Mouse (Mus musculus) liver, embryonic 11.5 days (tissue): ENCODE measurements around the gene Olfr1418. TPM values are rescaled to one million over a fixed set of nuclear protein-coding genes. Genes with fewer than 3 reads are reported as not detected.

Experiments
- ATAC-seq: fragments of 200-750 bp; cut with Nextera tagmentation; replicated peaks from 2 replicates; pipeline ENCODE4 v1.8.0; 2017; ENCODE audit warnings: moderate number of reproducible peaks, mild to moderate bottlenecking, moderate TSS enrichment, moderate library complexity; ENCODE audit not compliant: low FRiP score
- DNase-seq: peaks from one replicate; pipeline ENCODE4 v3.0.0-alpha.2; 2017; ENCODE audit warnings: low spot score
- H3K27ac ChIP-seq: fragments of 300-500 bp; sonication (generic); 2 replicates; pipeline ENCODE4 v1.5.1; 2014; ENCODE audit warnings: mild to moderate bottlenecking, low read depth, low read length, control low read depth
- H3K27me3 ChIP-seq: fragments of 300-500 bp; sonication (generic); replicated peaks from 2 replicates; pipeline ENCODE4 v1.6.1; 2014; ENCODE audit warnings: low read length, mixed read lengths; ENCODE audit not compliant: control insufficient read depth, insufficient read depth
- H3K36me3 ChIP-seq: fragments of 300-500 bp; sonication (generic); 2 replicates; pipeline ENCODE4 v1.6.1; 2014; ENCODE audit warnings: mild to moderate bottlenecking, low read length, moderate library complexity, mixed read lengths; ENCODE audit not compliant: control insufficient read depth, insufficient read depth
- H3K4me1 ChIP-seq: fragments of 300-500 bp; sonication (generic); replicated peaks from 2 replicates; pipeline ENCODE4 v1.6.1; 2014; ENCODE audit warnings: low read length, mixed read lengths; ENCODE audit not compliant: control insufficient read depth, insufficient read depth
- H3K4me2 ChIP-seq: fragments of 300-500 bp; sonication (generic); 2 replicates; pipeline ENCODE4 v1.6.1; 2014; ENCODE audit warnings: mild to moderate bottlenecking, control low read depth, moderate library complexity
- H3K4me3 ChIP-seq: fragments of 300-500 bp; sonication (generic); 2 replicates; pipeline ENCODE4 v1.5.1; 2014; ENCODE audit warnings: low read depth, low read length, control low read depth
- H3K9ac ChIP-seq: fragments of 300-500 bp; sonication (generic); 2 replicates; pipeline ENCODE4 v1.6.1; 2014; ENCODE audit warnings: low read depth, low read length, control low read depth
- H3K9me3 ChIP-seq: fragments of 300-500 bp; sonication (generic); 2 replicates; pipeline ENCODE4 v1.6.1; 2016; ENCODE audit warnings: low read length, inconsistent platforms, mixed read lengths; ENCODE audit not compliant: control insufficient read depth
- WGBS: fragments of 180-500 bp; shearing (Covaris S2); extraction: QIAGEN DNeasy Blood & Tissue Kit; methylation state at CpG from one replicate; pipeline ENCODE4 v1.1.7; 2014; 5-methylcytosine and 5-hydroxymethylcytosine counted together
- polyA plus RNA-seq: library from polyadenylated mRNA; unstranded; fragments of >200 nt; fragmentation: Nextera tagmentation; extraction: Ambion mirVana; gene quantifications from 2 replicates; pipeline ENCODE4 v1.2.1, GENCODE M21; 2014

Olfr1418 gene
- polyA plus RNA-seq, 1 experiment from 2014 or later, result not detected

GRCm38 (mm10) chr19:11807251-11807650, 53.6 kb downstream of the Olfr1418 start:
- H3K4me1 ChIP-seq, result 0 out of 2 replicates have a peak, but pooled peaks cover 6% of the 10 kb centered on the region
- H3K27me3 ChIP-seq, result no peaks in the 10 kb centered on the region
- H3K36me3 ChIP-seq, result no peaks in the 10 kb centered on the region
- WGBS, result 29% methylated on average over 2 of the region's 2 CpGs
- DNase-seq (no peak), ATAC-seq (no peak)
- H3K9ac ChIP-seq, result no peak overlapping the region
- H3K9me3 ChIP-seq, result no peaks in the 10 kb centered on the region
- no peak overlapping the region for H3K4me2 ChIP-seq
- H3K27ac ChIP-seq, result no peak overlapping the region
- no peak overlapping the region for H3K4me3 ChIP-seq

GRCm38 (mm10) chr19:11804423-11804822, 56.4 kb downstream of the Olfr1418 start:
- 37% methylated on average over 1 of the region's 1 CpGs for whole genome bisulfite sequencing
- no peak for DNase-seq
- Histone ChIP-seq H3K27ac (no peak overlapping the region), H3K4me2 (no peak overlapping the region), H3K9ac (no peak overlapping the region), H3K36me3 (no peaks in the 10 kb centered on the region), H3K4me1 (0 out of 2 replicates have a peak, but pooled peaks cover 2% of the 10 kb centered on the region), H3K9me3 (no peaks in the 10 kb centered on the region), H3K27me3 (no peaks in the 10 kb centered on the region), H3K4me3 (no peak overlapping the region)
- no peak for ATAC-seq

Other genes starting within 250 kb of the Olfr1418 start
- 0.19 TPM in 2 replicates for gene Ms4a2, start 237.3 kb downstream of the Olfr1418 start, polyA plus RNA-seq
- gene Ms4a3, start 220.2 kb downstream of the Olfr1418 start, polyA plus RNA-seq, result 7.5 and 9.7 TPM in 2 replicates
- gene Oosp2, start 200.5 kb downstream of the Olfr1418 start, polyA plus RNA-seq, result not detected in 2 replicates
- gene Oosp1, start 169.9 kb downstream of the Olfr1418 start, polyA plus RNA-seq, result not detected in 2 replicates
- gene Oosp3, start 164.0 kb downstream of the Olfr1418 start, polyA plus RNA-seq, result not detected in 2 replicates
- gene Gif, start 113.5 kb downstream of the Olfr1418 start, polyA plus RNA-seq, result not detected in 2 replicates
- 72.8 and 76.5 TPM in 2 replicates for gene Mrpl16, start 90.7 kb downstream of the Olfr1418 start, polyA plus RNA-seq
- 5.0 and 7.0 TPM in 2 replicates for gene Stx3, start 41.7 kb downstream of the Olfr1418 start, polyA plus RNA-seq
- gene Olfr1417, start 21.8 kb downstream of the Olfr1418 start, polyA plus RNA-seq, result not detected in 2 replicates
- not detected in 2 replicates for gene Olfr1419, start 14.0 kb upstream of the Olfr1418 start, polyA plus RNA-seq
- 0.14 TPM in 1 of 2 replicates, not detected in the other for gene Olfr1420, start 25.5 kb upstream of the Olfr1418 start, polyA plus RNA-seq
- gene Patl1, start 51.3 kb upstream of the Olfr1418 start, polyA plus RNA-seq, result 21.7 and 24.3 TPM in 2 replicates
- gene Osbp, start 104.9 kb upstream of the Olfr1418 start, polyA plus RNA-seq, result 5.2 and 6.8 TPM in 2 replicates
- gene Olfr1423, start 180.3 kb upstream of the Olfr1418 start, polyA plus RNA-seq, result 0.03 and 0.06 TPM in 2 replicates
- gene Olfr1424, start 201.6 kb upstream of the Olfr1418 start, polyA plus RNA-seq, result 0.17 TPM in 1 of 2 replicates, not detected in the other
- gene Olfr1425, start 216.7 kb upstream of the Olfr1418 start, polyA plus RNA-seq, result not detected in 2 replicates
- gene Olfr1426, start 230.9 kb upstream of the Olfr1418 start, polyA plus RNA-seq, result not detected in 2 replicates
- gene Olfr1427, start 242.3 kb upstream of the Olfr1418 start, polyA plus RNA-seq, result not detected in 2 replicates